Mouse (Mus musculus) spleen, postnatal 4 days (tissue): ENCODE measurements around the gene Atxn1.

Source experiments
- DNase-seq, 2 experiments: peaks; one replicate each; pipeline ENCODE4 v3.0.0; 2022; ENCODE audit warnings: low spot score in 2 of 2

Atxn1 gene

GRCm38 (mm10) chr13:45902457-45902856 lies 62.4 kb downstream of the Atxn1 start:
- no peak for DNase-seq

GRCm38 (mm10) chr13:45900776-45901175 lies 64.0 kb downstream of the Atxn1 start:
- no peak for DNase-seq

DNA sequence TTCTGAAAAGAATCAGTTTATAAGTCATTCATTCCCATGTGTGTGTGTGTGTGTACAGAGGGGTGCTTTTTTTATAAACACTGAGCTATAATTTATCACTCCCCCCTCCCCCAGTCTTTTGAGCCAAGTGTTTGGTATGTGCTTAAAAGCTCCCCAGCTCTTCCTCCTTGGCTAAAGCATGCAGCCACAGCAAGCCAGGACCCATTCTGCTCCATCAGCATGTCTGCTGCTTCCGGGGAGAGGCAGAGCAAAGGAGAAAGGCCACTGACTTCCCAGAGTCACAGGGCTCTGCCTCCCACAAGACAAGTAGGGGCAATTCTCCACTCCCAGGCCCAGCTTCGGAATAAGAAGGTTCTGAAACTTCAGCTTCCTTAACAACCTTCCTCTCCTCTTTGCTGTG lies 67.2 kb downstream of the Atxn1 start:
- no peak for DNase-seq

DNA sequence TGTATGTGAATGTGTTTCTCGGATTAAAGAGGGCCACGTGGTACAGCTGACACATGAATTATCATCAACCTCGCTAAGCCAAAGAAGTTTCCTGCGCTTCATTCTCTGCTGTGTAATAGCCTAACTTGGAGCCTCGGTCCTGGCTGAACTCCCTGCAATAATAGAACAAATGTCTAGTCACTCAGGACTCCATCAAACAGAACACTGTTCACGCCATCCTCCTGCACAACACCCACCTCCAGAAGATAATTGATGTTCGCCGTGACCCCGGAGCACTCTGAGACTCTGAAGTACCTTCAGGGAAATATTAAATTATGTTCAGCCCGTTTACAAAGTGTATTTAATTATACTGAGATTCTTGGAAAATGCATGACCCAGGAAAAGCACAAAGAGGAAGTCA lies 70.0 kb downstream of the Atxn1 start:
- no peak for DNase-seq

- no peak for DNase-seq
These were observed 70.6 kb downstream of the Atxn1 start for GRCm38 (mm10) chr13:45894234-45894633.

DNA sequence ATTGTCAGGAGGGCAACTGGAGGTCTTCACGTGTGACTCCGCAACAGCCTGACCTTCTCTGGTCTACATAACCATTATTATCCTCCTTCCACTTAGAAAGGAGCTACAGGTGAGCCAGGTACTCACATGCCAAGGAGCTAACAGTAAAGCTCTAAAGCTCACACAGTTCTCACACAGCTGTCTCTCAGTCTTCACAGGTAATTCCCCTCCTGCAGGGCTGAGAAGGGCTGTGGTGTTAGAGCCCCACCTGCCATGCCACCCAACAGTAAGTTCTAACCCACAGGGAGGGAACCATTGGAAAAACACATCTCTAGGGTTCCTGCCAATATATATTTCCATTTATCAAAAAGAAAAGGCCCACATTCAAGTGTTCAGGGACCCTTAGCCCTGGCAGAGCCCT lies 73.7 kb downstream of the Atxn1 start:
- no peak for DNase-seq

DNA sequence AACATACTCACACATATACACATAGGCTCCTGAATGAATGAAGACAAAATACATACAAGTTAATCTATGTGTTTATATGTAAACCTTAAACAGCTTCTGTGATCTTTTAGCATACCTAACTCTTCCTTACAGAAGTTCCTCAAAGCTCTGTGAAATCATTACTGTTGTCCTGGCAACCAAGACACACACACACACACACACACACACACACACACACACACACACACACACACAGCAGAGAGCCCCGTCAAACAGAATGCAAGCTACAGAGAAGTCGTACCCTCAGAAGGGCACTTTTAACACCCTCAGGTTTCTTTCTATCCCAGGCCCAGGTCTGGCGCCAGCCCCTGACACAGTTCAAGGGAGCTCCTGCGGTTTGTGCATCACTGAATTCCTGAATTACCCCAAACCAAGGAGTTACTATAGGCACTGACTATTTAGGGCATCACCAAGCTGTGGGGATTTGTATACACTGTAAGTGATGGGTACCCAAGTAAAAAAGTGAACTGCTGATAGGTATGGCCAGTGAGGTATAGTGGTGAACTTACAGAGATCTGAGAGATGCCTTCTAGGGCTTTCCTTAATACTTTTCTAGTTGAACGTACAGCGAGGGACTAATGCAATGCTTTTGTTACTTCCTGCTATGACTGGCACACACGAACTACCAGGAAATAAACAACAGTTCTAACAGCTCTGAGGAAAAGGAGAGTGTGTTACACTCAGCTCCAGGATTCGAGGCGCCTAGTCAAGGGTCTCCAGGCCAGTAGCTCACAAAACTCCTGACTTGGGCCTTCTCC lies 75.7 kb downstream of the Atxn1 start:
- DNase-seq: no peak

- DNase-seq: no peak
These were observed 79.9 kb downstream of the Atxn1 start for GRCm38 (mm10) chr13:45884878-45885277.

DNA sequence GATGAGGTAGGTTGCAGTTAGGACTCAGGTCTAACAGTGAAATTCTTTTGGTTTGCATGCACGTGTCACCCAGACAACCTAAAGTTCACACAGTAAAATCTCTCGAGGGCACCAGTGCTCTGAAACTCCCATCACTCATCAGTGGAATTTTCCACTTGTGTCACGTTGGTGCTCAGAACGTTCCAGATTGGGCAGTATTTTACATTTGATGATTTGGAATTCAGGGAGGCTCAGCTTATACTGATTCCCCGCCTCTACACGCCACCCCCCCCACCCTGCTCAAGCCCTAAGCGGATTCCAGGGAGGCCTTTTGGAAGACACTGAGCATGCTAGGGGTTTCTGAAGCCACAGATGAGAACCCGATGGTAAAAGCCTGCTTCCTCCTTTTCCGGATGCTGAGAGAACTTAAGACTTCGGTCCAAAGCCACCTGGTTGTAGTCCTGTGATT lies 81.0 kb downstream of the Atxn1 start:
- DNase-seq: no peak

DNA sequence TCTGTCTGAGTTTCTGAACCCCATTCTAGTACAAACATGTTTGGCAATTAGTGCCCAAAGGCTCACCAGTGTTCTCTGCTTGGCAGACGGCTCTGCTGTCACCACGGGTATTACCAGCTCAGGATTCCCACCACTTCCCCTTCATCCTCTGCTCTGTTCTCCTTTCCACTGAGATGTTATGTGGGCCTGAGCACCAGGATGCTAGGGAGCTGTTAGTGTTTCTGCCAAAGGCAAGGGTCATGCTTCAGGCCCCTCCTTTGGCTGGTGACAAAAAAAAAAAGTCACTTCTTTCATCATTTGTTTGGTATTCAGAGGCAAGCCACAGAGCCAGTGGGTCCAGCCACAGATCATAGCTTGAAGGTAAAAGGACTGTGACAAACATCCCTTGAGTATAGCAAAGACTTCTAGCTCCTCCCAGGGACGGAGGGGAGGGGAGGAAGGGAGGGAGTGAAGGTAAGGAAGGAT lies 81.8 kb downstream of the Atxn1 start:
- no peak for DNase-seq

- DNase-seq: no peak
These were observed 84.3 kb downstream of the Atxn1 start for GRCm38 (mm10) chr13:45880543-45880845.

GRCm38 (mm10) chr13:45879746-45880542 lies 84.9 kb downstream of the Atxn1 start:
- no peak for DNase-seq

GRCm38 (mm10) chr13:45876939-45877338 lies 87.9 kb downstream of the Atxn1 start:
- DNase-seq: no peak

GRCm38 (mm10) chr13:45876368-45876760 lies 88.4 kb downstream of the Atxn1 start:
- DNase-seq: no peak

- DNase-seq: no peak
These were observed 89.0 kb downstream of the Atxn1 start for GRCm38 (mm10) chr13:45875686-45876367.

DNA sequence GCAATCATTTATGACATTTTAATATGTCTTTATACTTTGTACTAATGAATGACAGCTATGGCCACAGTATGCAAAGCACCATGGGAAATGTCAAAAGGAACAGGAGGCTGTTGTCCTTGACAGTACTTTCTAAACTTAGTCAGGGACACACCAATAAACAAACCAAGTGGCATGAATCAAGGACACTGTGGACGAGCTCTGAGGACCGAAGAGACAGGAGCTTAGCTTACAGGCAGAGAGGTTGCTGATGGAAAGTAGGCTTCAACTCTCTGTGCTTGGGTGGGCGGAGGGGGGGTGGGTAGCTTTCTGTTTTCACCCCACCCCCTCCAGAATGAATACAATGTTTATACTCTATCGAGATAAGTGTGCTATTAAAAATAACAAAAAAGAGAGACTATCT lies 90.6 kb downstream of the Atxn1 start:
- no peak for DNase-seq

DNA sequence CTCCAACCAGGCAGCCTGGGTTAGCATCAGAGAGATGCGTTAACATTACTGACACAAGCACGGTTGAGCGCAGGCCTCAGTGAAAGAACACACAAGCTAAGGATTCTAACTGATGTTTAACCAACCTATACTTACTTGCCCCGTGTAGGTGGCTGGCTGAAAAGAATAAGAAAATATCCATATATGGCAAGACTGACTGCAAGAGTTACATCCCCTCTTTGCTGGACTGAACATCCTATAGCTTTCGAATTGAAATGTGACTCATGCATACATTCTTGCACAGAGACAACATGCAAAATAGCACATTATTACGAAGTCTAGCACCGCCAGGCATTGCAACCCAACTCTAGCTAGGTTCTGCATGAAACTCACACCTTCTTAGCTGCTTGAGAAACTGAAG lies 91.8 kb downstream of the Atxn1 start:
- DNase-seq: no peak

- DNase-seq: no peak
These were observed 92.6 kb downstream of the Atxn1 start for GRCm38 (mm10) chr13:45872041-45872746.

- no peak for DNase-seq
These were observed 93.3 kb downstream of the Atxn1 start for GRCm38 (mm10) chr13:45871554-45871953.

- DNase-seq: no peak
These were observed 95.9 kb downstream of the Atxn1 start for GRCm38 (mm10) chr13:45868886-45869285.

DNA sequence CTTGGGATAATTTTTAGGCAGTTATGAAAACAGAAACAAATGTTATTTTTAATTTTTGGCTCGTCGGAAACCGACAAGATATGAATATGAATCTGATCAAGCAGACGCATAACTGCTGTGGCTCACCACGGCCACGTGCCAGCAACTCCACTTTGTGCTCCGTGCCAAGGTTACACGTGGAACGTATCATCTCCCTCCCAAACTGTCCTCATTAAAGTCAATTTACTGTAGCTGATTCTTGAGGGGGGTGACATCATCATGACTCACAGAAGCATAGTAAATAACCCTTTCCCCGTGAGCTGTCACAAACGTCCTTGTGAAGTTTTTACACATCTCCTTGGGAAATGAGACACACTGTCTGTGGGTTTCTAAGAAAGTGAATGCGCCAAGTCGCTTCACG lies 97.5 kb downstream of the Atxn1 start:
- DNase-seq: no peak
